Mouse (Mus musculus) cerebellum, adult 2 months (tissue): ENCODE results near the gene Samd14.

Experiments
- CTCF ChIP-seq: fragments of 200-500 bp; IDR thresholded peaks from 2 replicates; pipeline ENCODE4 v1.5.1; 2011; ENCODE audit warnings: low read depth, mild to moderate bottlenecking, control low read depth, low read length, moderate library complexity, borderline replicate concordance; ENCODE audit not compliant: insufficient read depth
- POLR2A ChIP-seq: fragments of 200-500 bp; IDR thresholded peaks from 2 replicates; pipeline ENCODE4 v1.6.1; 2011; ENCODE audit warnings: low read length, control low read depth, borderline replicate concordance; ENCODE audit not compliant: insufficient read depth

GRCm38 (mm10) chr11:95009629-95010014 lies at the start of gene Samd14:
- no peak for TF ChIP-seq CTCF
- TF ChIP-seq POLR2A, result no peak
